Mouse (Mus musculus): ENCODE measurements at regions not wholly inside any gene's neighbourhood (a gene's known extent, or its start where the extent isn't known, plus 50 kb on each side); places are given as distances from the start of the nearest gene placed in this dataset.

GRCm38 (mm10) chr3:70216096-70216495 is 208.7 kb downstream of the Otol1 start:
- TF ChIP-seq POLR2A (IDR thresholded peaks at IDR 0.05; ENCODE audit: insufficient read length, low read depth) (no peak), TCF12 (IDR thresholded peaks at IDR 0.05; ENCODE audit: insufficient read depth, poor library complexity, severe bottlenecking) (no peak), MAX (IDR thresholded peaks at IDR 0.05; ENCODE audit: low read depth) (no peak), POLR2AphosphoS2 (IDR thresholded peaks at IDR 0.05; ENCODE audit: insufficient read length, low read depth) (no peak), MYOG (IDR thresholded peaks at IDR 0.05; ENCODE audit: control insufficient read depth in 1 of 3, insufficient read depth in 1 of 3, insufficient read length in 2 of 3, low read depth in 2 of 3) (no peak), E2F4 (IDR thresholded peaks at IDR 0.05; ENCODE audit: insufficient read depth) (no peak), USF1 (IDR thresholded peaks at IDR 0.05; ENCODE audit: low read depth) (no peak), CEBPB (IDR thresholded peaks at IDR 0.05; ENCODE audit: insufficient read depth, poor library complexity, severe bottlenecking) (no peak), SRF (IDR thresholded peaks at IDR 0.05; ENCODE audit: control insufficient read depth, insufficient read length, low read depth) (no peak)

Data from myocyte (in vitro differentiated cells).